Mouse (Mus musculus): ENCODE data around the gene Plekha6. TPM values are rescaled to one million over a fixed set of nuclear protein-coding genes. Genes with fewer than 3 reads are reported as not detected.

Gene Plekha6
- polyA plus RNA-seq, 1 experiment from 2014 or later: 28.5 TPM

DNA sequence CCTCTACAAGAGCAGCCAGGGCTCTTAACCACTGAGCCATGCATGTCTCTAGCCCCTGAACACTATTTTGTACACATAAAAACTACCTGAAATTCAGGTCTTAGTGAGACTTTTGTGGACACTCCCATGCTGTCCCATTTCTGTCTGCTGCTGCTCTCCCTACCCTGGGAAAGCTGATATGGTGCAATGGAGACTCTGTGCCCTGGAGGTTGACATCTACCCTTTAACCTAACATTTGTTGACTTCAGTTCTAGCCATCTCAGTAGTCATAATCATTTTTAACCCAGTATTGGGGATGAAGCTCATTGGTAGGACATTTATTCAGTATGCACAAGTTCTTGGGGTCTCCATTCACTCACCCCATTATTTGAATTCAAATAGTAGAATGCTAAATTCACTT lies 60.7 kb downstream of the Plekha6 start:
- peaks cover 55% of the 10 kb centered on the region for H3K4me1 ChIP-seq (replicated peaks)

GRCm38 (mm10) chr1:133225137-133225536 lies 61.1 kb downstream of the Plekha6 start:
- ATAC-seq: no peak
- H3K9ac ChIP-seq (replicated peaks): no peak overlapping the region
- no peaks in the 10 kb centered on the region for H3K27me3 ChIP-seq
- no peak overlapping the region for H3K27ac ChIP-seq
- no peak overlapping the region for H3K4me3 ChIP-seq (replicated peaks)
- no peak overlapping the region for H3K4me2 ChIP-seq (replicated peaks)
- no peaks in the 10 kb centered on the region for H3K9me3 ChIP-seq
- H3K36me3 ChIP-seq: no peaks in the 10 kb centered on the region
- H3K4me1 ChIP-seq (replicated peaks): peaks cover 55% of the 10 kb centered on the region
- WGBS: 71% methylated on average over 3 of the region's 3 CpGs

More for the DNA sequence above, 60.7 kb downstream of the Plekha6 start:
- H3K27me3 ChIP-seq: no peaks in the 10 kb centered on the region
- H3K36me3 ChIP-seq: no peaks in the 10 kb centered on the region
- no peak overlapping the region for H3K4me2 ChIP-seq (replicated peaks)
- H3K4me3 ChIP-seq (replicated peaks): no peak overlapping the region
- H3K9ac ChIP-seq (replicated peaks): no peak overlapping the region
- no peak overlapping the region for H3K27ac ChIP-seq
- no peaks in the 10 kb centered on the region for H3K9me3 ChIP-seq
- no peak for ATAC-seq

- H3K9me3 ChIP-seq: no peaks in the 10 kb centered on the region
- H3K27me3 ChIP-seq: no peaks in the 10 kb centered on the region
- H3K4me1 ChIP-seq (replicated peaks): peaks cover 55% of the 10 kb centered on the region
- no peak for ATAC-seq
- WGBS: 87% methylated on average over 2 of the region's 2 CpGs
- H3K27ac ChIP-seq: no peak overlapping the region; the same call in 1 of the 2 replicates
- H3K9ac ChIP-seq (replicated peaks): no peak overlapping the region
- no peak overlapping the region for H3K4me2 ChIP-seq (replicated peaks)
- no peak overlapping the region for H3K4me3 ChIP-seq (replicated peaks)
- no peaks in the 10 kb centered on the region for H3K36me3 ChIP-seq
Observed at GRCm38 (mm10) chr1:133225561-133225960, 61.6 kb downstream of the Plekha6 start.

DNA sequence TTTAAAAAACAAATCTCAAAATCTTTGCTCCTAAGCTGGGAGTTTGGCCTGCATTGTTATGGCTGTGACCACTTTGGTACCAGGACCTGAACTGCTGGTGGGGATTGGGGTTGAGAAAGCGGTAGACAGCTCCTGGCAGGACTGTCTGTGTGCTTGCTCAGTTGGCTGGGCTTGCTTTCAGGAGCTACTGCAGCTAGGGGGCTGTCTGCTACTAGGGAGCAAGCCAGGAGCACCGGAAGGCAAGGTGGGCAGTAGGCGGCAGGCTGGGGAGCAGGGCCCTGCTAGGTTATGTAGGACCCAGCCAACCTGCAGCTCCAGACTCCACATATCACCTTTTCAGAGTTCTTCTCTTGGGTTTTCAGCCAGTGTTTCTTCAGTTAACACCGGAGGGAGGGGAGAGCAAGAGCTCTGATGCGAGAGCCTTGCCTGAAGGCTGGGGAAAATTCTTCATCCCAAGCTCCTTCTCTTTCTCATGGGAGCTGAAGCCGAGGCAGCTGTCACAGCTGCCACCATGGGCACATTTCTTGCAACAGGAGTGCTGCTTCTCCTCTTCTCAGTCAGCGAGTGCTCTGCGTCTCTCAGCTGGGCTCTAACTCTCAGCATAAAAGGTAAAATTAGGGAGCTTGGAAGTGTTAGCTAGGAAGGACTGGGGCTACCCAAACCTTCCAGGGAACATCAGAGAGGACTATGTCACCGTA lies 62.1 kb downstream of the Plekha6 start:
- no peaks in the 10 kb centered on the region for H3K9me3 ChIP-seq
- peak overlapping the region; percentile 49 for H3K9ac ChIP-seq (replicated peaks)
- no peak for ATAC-seq
- H3K4me2 ChIP-seq (replicated peaks): no peak overlapping the region
- no peaks in the 10 kb centered on the region for H3K27me3 ChIP-seq
- 32% methylated on average over 9 of the region's 9 CpGs for WGBS
- H3K36me3 ChIP-seq: no peaks in the 10 kb centered on the region
- H3K4me1 ChIP-seq (replicated peaks): peaks cover 55% of the 10 kb centered on the region
- peak overlapping the region; percentile 35 for H3K27ac ChIP-seq
- H3K4me3 ChIP-seq (replicated peaks): no peak overlapping the region

GRCm38 (mm10) chr1:133226928-133227327 lies 62.9 kb downstream of the Plekha6 start:
- 11% methylated on average over 9 of the region's 9 CpGs for WGBS
- Histone ChIP-seq H3K9me3 (no peaks in the 10 kb centered on the region), H3K4me1 (replicated peaks) (peaks cover 54% of the 10 kb centered on the region), H3K27ac (peak overlapping the region; percentile 35), H3K27me3 (no peaks in the 10 kb centered on the region), H3K9ac (replicated peaks) (peak overlapping the region; percentile 49), H3K36me3 (no peaks in the 10 kb centered on the region), H3K4me3 (replicated peaks) (no peak overlapping the region), H3K4me2 (replicated peaks) (peak overlapping the region; percentile 22)
- peak; percentile 62 for ATAC-seq

DNA sequence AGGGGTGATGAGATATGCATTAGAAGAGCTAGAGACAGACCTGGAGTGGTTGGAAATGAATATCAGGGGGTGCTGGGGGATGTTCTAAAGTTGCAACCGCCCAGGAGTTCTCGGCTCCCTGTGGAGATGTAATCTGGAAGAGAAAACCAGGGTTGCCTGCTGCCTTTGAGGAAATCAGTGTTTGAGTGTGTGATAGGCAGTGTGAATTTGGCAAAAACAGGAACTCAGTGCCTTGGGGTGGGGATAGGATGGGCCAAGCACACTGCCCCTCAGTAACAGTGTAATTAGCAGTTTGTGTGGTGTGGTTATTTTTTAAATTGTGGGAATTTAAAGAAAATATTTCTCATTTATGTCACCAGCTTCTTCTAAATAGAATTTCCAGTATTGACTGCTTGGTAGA lies 63.4 kb downstream of the Plekha6 start:
- H3K36me3 ChIP-seq: no peaks in the 10 kb centered on the region
- no peaks in the 10 kb centered on the region for H3K27me3 ChIP-seq
- H3K9ac ChIP-seq (replicated peaks): no peak overlapping the region
- peaks cover 51% of the 10 kb centered on the region for H3K4me1 ChIP-seq (replicated peaks)
- ATAC-seq: no peak
- peak overlapping the region; percentile 35 for H3K27ac ChIP-seq
- no peak overlapping the region for H3K4me2 ChIP-seq (replicated peaks)
- WGBS: 32% methylated on average over 2 of the region's 2 CpGs
- no peaks in the 10 kb centered on the region for H3K9me3 ChIP-seq
- no peak overlapping the region for H3K4me3 ChIP-seq (replicated peaks)

GRCm38 (mm10) chr1:133228809-133229487 lies 64.9 kb downstream of the Plekha6 start:
- ATAC-seq: no peak
- no peaks in the 10 kb centered on the region for H3K9me3 ChIP-seq
- H3K9ac ChIP-seq (replicated peaks): no peak overlapping the region
- H3K36me3 ChIP-seq: no peaks in the 10 kb centered on the region
- no peak overlapping the region for H3K4me2 ChIP-seq (replicated peaks)
- no peak overlapping the region for H3K4me3 ChIP-seq (replicated peaks)
- no peaks in the 10 kb centered on the region for H3K27me3 ChIP-seq
- peaks cover 42% of the 10 kb centered on the region for H3K4me1 ChIP-seq (replicated peaks)
- H3K27ac ChIP-seq: no peak overlapping the region
- WGBS: 47% methylated on average over 9 of the region's 9 CpGs

DNA sequence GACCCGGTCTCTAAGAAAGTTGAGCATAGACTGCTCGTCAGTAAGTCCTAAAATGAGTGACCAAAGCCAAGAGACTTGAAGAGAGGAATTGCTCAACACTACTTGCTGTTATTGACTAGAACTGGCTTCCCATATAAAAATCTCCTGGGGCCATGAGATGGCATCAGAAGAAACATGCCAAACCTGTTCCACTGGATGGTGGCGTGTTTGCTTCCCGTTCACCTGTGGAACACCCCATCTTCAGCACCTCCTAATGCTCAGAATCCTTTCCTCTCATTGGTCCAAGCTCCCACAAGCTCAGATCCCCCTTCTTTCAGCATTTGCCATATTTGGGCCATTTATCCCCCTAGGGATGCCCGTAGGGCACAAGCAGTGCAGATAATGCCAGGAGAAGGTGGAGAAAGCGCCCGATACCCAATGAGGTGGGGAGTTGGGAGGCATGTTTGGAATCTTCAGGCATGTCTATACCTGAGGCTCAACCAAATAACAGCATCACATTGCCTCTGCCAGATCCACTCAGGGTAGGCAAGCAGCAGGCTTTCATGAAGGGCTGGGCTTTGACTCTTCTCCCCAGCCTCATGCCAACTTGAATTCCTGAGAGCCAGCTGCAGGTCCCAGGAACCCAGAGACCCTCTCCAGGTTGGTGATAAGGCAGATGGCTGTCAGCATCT lies 67.6 kb downstream of the Plekha6 start:
- no peak overlapping the region for H3K9ac ChIP-seq (replicated peaks)
- no peak overlapping the region for H3K4me2 ChIP-seq (replicated peaks)
- no peaks in the 10 kb centered on the region for H3K27me3 ChIP-seq
- no peaks in the 10 kb centered on the region for H3K36me3 ChIP-seq
- H3K4me1 ChIP-seq (replicated peaks): peaks cover 39% of the 10 kb centered on the region
- no peak for ATAC-seq
- WGBS: 96% methylated on average over 7 of the region's 7 CpGs
- H3K9me3 ChIP-seq: no peaks in the 10 kb centered on the region
- H3K27ac ChIP-seq: no peak overlapping the region
- no peak overlapping the region for H3K4me3 ChIP-seq (replicated peaks)

DNA sequence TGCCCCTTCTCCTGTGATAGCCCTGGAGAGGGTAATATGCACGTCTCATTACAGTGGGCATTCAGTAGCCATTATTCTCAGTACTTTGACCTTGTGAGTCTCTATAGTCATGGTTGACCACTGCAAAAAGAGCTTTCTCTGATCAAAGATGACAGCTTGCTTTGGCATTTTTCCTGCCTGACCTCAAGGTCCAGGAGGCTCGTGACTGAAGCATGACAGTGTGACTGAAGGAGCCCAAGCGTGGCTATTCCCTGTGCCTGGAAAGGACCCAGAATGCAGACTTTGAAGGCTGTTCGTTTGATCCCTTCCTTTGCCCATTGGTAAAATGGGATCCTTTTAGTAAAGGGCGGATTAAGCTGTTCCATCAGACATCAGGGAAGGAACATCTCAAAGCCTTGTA lies 71.9 kb downstream of the Plekha6 start:
- 27% methylated on average over 5 of the region's 5 CpGs for WGBS
- no peaks in the 10 kb centered on the region for H3K9me3 ChIP-seq
- peaks cover 6% of the 10 kb centered on the region for H3K36me3 ChIP-seq
- no peak overlapping the region for H3K4me2 ChIP-seq (replicated peaks)
- no peak overlapping the region for H3K4me3 ChIP-seq (replicated peaks)
- H3K27ac ChIP-seq: no peak overlapping the region
- H3K27me3 ChIP-seq: no peaks in the 10 kb centered on the region
- H3K9ac ChIP-seq (replicated peaks): no peak overlapping the region
- peaks cover 47% of the 10 kb centered on the region for H3K4me1 ChIP-seq (replicated peaks)
- ATAC-seq: no peak

DNA sequence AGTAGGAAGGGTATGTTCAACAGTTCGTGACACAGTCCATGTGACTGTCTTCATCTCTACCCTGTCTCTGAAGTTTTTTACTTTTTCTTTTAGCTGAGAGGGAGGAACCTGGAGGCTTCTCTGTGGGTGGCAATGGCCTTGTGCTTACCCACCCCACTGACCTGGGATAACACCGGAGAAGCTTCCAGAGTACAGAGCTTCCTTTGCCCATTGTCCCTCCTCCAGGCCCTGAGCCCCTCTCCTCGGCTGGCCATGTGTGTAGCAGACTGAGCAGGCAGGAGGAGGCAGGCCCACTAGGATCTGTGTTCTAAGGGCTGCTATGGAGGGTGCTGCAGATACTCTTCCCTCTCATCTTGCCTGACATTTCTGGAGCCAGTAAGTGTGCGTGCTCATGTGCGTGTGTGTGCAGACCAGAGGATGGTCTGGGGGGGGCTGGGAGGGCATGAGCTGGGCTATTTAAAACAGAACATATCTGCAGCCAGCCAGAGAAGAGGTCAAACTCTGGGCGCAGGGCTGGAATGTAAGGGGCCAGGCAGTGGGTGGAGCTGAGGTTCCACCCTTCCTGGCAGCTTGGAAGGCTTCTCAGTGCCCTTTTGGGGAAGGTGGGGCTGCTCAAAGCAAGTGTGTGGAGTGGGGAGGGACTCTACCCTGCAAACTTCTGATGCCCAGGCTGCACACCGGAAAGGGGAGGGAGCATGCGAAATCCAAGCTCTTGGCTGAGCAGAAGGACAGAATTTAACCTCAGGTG lies 72.9 kb downstream of the Plekha6 start:
- Histone ChIP-seq H3K27me3 (no peaks in the 10 kb centered on the region), H3K4me1 (replicated peaks) (peaks cover 47% of the 10 kb centered on the region), H3K27ac (no peak overlapping the region), H3K36me3 (peaks cover 6% of the 10 kb centered on the region), H3K4me3 (replicated peaks) (no peak overlapping the region), H3K9ac (replicated peaks) (no peak overlapping the region), H3K4me2 (replicated peaks) (no peak overlapping the region), H3K9me3 (no peaks in the 10 kb centered on the region)
- ATAC-seq: peak; percentile 28; the same call in 1 of the 2 replicates
- 44% methylated on average over 8 of the region's 8 CpGs for WGBS

GRCm38 (mm10) chr1:133237670-133238069 lies 73.7 kb downstream of the Plekha6 start:
- Histone ChIP-seq H3K9ac (replicated peaks) (no peak overlapping the region), H3K4me2 (replicated peaks) (no peak overlapping the region), H3K9me3 (no peaks in the 10 kb centered on the region), H3K4me1 (replicated peaks) (peaks cover 44% of the 10 kb centered on the region), H3K27me3 (no peaks in the 10 kb centered on the region), H3K27ac (no peak overlapping the region), H3K4me3 (replicated peaks) (no peak overlapping the region), H3K36me3 (peaks cover 6% of the 10 kb centered on the region)
- WGBS: 70% methylated on average over 11 of the region's 11 CpGs
- ATAC-seq: no peak
